Mouse (Mus musculus): Measurements from ENCODE around the gene Adgrg2. TPM values are rescaled to one million over a fixed set of nuclear protein-coding genes. Genes with fewer than 3 reads are reported as not detected.

The Adgrg2 gene
- polyA plus RNA-seq (2017; shearing (Covaris generic)) = not detected

DNA sequence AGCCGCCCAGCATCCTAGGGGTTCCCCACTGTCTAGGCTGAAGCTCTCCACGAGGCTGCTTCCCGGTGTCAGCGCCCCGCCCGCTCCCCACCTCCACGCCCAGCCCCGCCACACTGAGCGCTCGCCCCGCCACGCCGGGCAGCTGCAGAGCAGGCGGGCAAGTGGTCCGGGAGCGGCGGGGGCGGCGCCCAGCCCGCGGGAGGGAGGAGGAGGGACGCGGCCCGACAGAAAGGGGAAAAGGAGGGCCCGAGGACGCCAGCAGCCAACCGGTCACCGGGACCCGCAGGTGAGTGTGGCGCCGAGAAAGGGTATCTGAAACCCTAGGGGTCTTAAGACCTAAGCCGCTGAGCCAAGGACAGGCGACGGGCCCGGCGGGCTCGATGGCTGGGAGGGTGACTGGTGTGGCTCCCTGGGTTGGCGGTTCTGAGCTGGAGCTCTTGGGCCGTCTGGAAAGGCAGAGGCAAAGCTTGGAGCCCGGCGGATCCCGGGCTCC is at the start of gene Adgrg2:
Adgrg2 (plus strand) TSS at position 227 of the 493 bp plus-strand sequence.

GRCm38 (mm10) chrX:160502048-160503041 is 111.9 kb downstream of the Adgrg2 start, which contains the start of gene Phka2:
Phka2 (plus strand) TSS chrX:160502166.

Other genes starting within 250 kb of the Adgrg2 start
- 15.5 TPM for gene Phka2, start 111.5 kb downstream of the Adgrg2 start, polyA plus RNA-seq (2017; shearing (Covaris generic))